Mouse (Mus musculus): ENCODE results near the gene Itih4. TPM values are rescaled to one million over a fixed set of nuclear protein-coding genes. Genes with fewer than 3 reads are reported as not detected.
A peak's percentile ranks its signal among the peaks of the same experiment; 100 is the strongest.

The Itih4 gene
- total RNA-seq, 2 experiments from 2014 or later, result 2.8 to 15.2 TPM

DNA sequence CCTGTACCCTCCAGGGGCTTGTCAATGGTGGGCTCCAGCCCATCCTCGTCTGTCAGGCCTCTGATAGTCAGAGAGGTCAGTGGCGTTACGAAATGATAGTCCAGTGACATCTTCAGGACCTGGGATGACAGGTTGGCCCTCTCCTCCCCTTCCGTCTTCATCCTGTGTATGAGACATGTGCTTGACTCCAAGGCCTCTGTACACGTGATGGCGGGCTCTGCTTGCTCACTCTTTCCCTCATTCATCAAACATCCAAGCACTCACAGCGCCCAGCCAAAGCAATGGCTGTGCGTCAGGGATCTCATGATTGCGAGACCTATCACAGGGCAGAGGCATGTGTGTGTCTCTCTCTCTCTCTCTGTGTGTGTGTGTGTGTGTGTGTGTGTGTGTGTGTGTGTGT, 47.1 kb downstream of the Itih4 start:
- DNase-seq (ENCODE audit: low spot score in 2 of 2), result peak in 1 of 2 experiments; percentile 23

DNA sequence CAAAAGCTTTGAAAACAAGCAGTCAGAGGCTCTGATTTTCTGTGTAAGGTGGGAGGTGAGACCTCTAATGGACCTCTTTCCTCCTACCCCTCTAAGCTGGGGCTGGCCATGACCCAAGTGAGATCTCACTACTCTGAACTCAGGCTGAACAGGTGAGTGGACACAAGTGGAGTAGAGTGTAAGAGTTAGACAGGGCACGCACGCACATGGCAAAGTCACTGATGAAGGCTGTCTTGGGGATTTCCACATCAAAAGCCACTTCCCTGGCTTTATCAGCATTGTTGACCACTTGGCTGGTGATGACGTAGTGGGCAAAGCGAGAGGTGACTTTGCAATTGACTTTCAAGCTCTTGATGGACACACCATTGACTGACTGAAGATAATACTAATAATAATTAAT, 56.0 kb downstream of the Itih4 start:
- no peak for DNase-seq (ENCODE audit: low spot score in 2 of 2)

DNA sequence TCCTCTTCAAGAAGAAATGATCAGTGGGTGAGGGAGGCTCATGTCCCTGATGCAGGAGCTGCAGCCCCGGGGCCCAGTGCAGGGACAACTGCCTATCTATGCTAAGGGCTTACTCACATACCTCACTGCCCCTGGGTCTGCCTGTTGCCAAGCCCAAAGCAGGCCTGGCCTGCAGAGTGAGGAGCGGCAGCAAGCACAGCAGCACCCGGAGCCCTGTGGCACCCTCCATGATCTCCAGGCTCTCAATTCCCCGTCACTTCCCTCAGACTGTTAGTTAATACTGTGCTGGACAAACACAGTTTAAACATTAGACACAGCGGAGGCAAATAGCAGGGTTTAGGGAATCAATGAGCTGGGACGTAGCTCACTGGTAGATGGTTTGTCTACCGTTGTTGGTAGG, 56.8 kb downstream of the Itih4 start, which contains the start of gene Itih1:
Gene Itih1, minus strand, starts transcription at position 252 of the 400 bp plus-strand sequence.
- DNase-seq (ENCODE audit: low spot score in 2 of 2), result no peak

DNA sequence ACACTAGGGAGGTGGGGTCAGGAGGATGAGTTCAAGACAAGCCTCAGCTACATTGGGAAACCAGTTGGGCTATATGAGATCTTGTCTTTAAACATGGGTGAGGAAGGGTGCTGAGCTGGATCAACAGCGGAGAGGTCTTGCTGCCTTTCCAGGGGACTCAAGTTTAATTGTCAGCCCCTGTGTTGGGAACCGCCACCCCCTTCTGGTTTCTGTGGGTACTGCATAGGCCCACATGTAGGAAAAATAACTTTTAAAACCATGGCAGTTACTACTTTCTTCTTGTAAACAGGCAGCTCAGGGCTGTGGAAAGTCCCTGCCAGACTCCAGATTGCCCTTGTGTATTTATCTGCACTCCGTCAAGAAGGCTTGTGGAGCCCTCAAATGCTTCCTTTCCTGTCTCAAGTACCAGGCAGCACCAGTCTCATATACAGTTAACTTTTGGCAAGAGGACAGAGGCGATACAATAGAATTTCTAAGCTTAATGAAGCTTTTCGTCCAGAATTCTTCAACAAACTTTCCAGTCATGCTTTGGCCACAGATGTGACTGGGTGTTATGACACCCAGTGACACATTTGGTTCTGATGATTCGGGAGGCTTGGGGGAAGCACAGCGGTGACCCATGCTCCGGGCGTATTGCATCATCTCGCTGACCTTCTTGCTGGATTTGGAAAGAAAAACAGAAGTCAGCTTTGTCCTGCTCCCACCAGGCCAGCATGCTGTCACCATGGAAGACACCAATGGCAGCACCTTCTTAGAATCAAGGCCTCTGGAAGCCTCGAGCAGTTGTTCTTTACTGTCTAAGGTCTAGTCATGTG, 57.8 kb downstream of the Itih4 start:
- DNase-seq (ENCODE audit: low spot score in 2 of 2), result peak; percentile 52 to 65

DNA sequence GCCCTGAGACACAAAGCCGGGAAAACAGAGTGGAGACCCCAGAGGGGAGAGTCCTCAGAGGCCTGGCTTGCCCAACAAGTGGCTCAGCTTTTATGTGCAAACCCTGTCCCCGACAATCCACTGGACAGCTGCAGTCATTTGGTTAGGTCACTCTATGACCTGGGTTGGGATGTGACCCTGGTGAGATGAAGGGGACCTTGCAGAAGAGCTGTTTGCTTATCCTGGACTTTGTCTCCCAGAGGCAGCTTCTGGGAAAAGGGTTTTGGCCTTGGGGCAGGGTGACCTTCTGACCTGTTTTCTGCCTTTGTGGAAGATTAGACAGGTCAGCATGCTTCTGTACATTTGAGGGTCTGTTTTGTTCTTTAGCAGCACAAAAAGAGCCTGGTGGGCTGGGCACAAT, 58.5 kb downstream of the Itih4 start:
- DNase-seq (ENCODE audit: low spot score in 2 of 2), result no peak

DNA sequence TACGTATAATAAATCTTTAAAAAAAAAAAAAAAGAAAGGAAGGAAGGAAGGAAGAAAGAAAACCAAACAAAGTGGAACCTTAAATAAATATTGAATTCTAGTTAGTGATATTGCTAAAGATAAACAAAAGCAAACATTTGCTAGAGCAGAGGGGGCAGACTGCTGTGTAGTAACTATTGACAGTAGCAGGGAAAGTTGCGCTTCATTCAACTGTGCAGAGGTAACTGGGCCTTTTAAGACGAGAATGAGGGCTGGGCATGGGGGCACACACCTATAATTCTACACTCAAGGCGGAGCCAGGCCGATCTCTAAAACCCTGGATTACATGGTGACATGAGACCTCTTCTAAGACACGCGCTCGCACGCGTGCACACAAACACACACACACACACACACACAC, 63.7 kb downstream of the Itih4 start:
- no peak for DNase-seq (ENCODE audit: low spot score in 2 of 2)

DNA sequence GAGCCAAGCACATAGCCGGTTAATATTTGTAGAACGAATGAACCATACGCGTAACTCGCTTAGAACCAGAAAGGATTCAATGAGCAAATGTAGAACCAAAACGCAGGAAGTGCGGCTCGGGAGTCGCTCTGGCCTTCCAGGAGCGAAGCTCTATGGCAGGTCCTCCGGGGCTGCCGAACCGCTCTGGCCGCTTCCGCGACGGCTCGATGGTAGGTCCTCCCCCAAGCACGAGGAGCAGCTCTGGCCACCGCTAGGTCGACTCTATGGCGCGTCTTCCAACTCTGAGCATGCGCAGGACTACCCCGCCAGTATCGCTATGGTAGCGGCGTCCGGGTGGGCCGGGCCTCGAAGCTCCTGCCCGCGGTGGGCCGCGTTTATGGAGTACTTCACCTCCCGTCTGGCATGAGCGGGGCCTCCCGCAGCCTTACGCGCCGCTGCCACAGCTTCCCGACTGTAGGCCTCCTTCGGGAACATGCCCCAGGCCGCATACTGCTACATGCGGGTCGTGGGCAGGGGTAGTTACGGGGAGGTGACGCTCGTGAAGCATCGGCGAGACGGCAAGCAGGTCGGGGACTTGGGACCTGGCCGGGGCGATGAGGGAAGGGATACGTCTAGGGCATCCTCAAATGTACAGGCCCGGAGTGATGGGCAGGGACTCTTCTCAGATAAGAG, 65.0 kb downstream of the Itih4 start, which contains the start of gene Nek4:
Gene Nek4, plus strand, starts transcription at position 224 of the 672 bp plus-strand sequence.
- peak; percentile 91 to 92 for DNase-seq (ENCODE audit: low spot score in 2 of 2)

Other genes starting within 250 kb of the Itih4 start
- gene Rft1, start 232.1 kb upstream of the Itih4 start, total RNA-seq (2021), result 10 to 100 TPM; 20.8 to 35.3 TPM
- gene Sfmbt1, start 171.6 kb upstream of the Itih4 start, total RNA-seq (2021), result 10 to 100 TPM; 25.9 to 27.6 TPM
- 10 to 100 TPM; 16.9 to 25.7 TPM for gene Tmem110, start 60.9 kb upstream of the Itih4 start, total RNA-seq (2021)
- 1 to 10 TPM; 2.5 to 6.0 TPM for gene Mustn1, start 7.3 kb upstream of the Itih4 start, total RNA-seq (2021)
- gene Itih3, start 37.3 kb downstream of the Itih4 start, total RNA-seq (2021), result under 1 TPM; 0.74 to 0.96 TPM
- not detected for gene Itih1, start 56.8 kb downstream of the Itih4 start, total RNA-seq (2021)
- 10 to 100 TPM; 10.3 to 11.8 TPM for gene Nek4, start 64.9 kb downstream of the Itih4 start, total RNA-seq (2021)
- gene Glt8d1, start 114.9 kb downstream of the Itih4 start, total RNA-seq (2021), result 10 to 100 TPM; 44.7 to 51.0 TPM
- gene Spcs1, start 115.2 kb downstream of the Itih4 start, total RNA-seq (2021), result 100 to 1,000 TPM; 210 to 259 TPM
- 10 to 100 TPM; 38.5 to 48.1 TPM for gene Pbrm1, start 132.7 kb downstream of the Itih4 start, total RNA-seq (2021)
- 100 to 1,000 TPM; 103 to 127 TPM for gene Gnl3, start 132.7 kb downstream of the Itih4 start, total RNA-seq (2021)
- 10 to 100 TPM; 63.6 to 81.3 TPM for gene Smim4, start 242.5 kb downstream of the Itih4 start, total RNA-seq (2021)
- 10 to 100 TPM; 27.0 to 32.7 TPM for gene Nt5dc2, start 244.6 kb downstream of the Itih4 start, total RNA-seq (2021)